Mouse (Mus musculus): ENCODE data around the gene Sapcd2. TPM values are rescaled to one million over a fixed set of nuclear protein-coding genes. Genes with fewer than 3 reads are reported as not detected.

Gene Sapcd2
- polyA plus RNA-seq, 1 experiment from 2014 or later = 0.13 TPM

DNA sequence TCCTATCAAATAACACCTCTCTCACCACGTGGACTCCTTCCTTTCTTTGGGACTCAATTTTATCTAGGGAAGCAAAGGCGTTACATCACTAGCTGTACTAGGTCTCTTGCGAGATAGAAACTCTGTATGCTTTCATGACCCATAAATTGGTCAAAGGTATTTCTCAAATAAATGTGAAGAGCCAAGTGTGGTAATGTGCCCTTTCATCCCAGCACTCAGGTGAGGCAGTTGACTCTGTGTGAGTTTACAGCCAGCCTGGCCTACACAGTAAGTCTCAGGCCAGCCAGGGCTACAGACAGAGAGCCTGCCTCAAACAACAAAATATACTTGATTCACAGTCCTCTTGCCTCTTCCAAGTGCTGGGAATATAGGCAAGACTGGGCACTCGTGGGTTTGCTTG, 12.3 kb upstream of the Sapcd2 start:
- Histone ChIP-seq H3K4me3 (ENCODE audit: inconsistent target) (no peak overlapping the region), H3K27ac (no peak overlapping the region), H3K36me3 (ENCODE audit: inconsistent target) (peaks cover 43% of the 10 kb centered on the region), H3K79me2 (ENCODE audit: inconsistent target) (peaks cover 56% of the 10 kb centered on the region)
- WGBS (ENCODE audit: missing documents) = 72% methylated on average over 4 of the region's 4 CpGs

DNA sequence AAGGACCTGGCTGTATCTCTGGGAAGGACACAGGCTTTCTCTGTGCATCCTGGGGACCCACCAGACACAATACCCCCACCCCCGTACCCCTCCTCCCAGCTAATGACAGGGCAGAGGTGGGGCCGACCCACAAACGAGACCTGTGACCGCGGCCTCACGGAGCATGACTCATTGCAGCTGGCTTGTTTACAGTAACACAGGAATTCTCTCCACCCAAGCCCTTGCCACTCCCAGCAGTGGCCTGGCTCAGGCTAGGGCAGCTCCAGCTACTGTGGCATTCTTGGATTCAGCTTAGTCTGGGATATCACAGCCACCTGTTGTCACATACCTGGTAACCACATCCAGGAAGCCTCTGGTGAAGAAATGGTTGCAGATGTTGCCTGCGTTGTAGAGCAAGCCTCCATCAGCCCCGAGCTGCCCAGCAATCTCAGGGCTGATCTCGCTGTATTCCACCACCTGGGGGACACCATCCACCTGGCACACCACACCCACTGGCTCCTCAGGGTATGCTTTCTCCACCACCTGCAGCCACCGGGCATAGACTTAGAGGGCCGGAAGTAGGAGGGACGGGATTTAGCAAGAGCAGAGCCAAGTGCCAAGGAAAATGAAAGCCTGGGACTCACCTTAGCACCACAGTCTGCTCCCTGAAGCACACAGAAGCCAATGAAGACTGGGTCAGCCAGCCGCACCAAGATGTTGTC, 8.5 kb upstream of the Sapcd2 start:
- H3K4me3 ChIP-seq (ENCODE audit: inconsistent target) = peak overlapping the region; percentile 94; the same call in 1 of the 2 replicates
- H3K36me3 ChIP-seq (ENCODE audit: inconsistent target) = peaks cover 43% of the 10 kb centered on the region
- H3K27ac ChIP-seq = peak overlapping the region; percentile 81; the same call in 1 of the 2 replicates
- WGBS (ENCODE audit: missing documents) = 72% methylated on average over 13 of the region's 13 CpGs
- H3K79me2 ChIP-seq (ENCODE audit: inconsistent target) = peaks cover 39% of the 10 kb centered on the region

DNA sequence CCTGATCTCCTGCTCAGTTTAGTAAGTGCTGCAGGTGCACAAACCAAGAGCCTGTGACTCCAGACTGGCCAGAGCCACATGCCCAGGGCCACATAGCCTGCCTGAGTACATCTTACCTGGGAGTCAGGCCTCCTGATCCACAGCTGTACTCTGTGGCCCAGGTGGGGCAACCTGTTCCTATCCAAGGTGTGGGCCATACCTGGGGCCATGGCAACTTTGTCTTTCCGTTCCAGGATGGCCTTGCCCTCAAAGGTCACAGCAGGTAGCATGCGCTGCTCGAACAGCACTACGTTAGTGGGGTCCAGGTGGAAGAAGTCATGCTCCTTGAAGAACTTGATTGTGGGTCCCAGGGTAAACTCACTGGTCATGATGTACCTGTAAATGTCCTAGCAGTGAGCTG, 7.8 kb upstream of the Sapcd2 start:
- 89% methylated on average over 4 of the region's 4 CpGs for WGBS (ENCODE audit: missing documents)
- peak overlapping the region; percentile 94 for H3K4me3 ChIP-seq (ENCODE audit: inconsistent target)
- peak overlapping the region; percentile 81 for H3K27ac ChIP-seq
- H3K79me2 ChIP-seq (ENCODE audit: inconsistent target) = peaks cover 39% of the 10 kb centered on the region
- peaks cover 43% of the 10 kb centered on the region for H3K36me3 ChIP-seq (ENCODE audit: inconsistent target)

DNA sequence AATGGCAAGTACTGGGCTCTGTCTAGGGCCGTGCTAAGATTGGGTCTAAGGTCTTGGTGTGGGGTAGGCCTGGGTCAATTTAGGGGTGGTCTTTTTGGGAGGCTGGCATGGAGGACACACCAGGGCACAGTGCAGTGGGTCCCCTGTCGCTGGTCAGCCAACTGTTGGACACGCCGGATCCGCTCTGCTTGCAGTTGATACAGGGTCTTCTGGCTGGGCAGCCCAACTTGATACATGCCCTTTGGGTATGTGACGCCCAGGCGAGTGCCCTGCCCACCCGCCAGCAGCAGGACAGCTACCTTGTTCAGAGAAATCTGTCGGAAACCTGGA, 7.4 kb upstream of the Sapcd2 start:
- Histone ChIP-seq H3K79me2 (ENCODE audit: inconsistent target) (peaks cover 39% of the 10 kb centered on the region), H3K36me3 (ENCODE audit: inconsistent target) (peaks cover 43% of the 10 kb centered on the region), H3K27ac (peak overlapping the region; percentile 81), H3K4me3 (ENCODE audit: inconsistent target) (peak overlapping the region; percentile 94)
- WGBS (ENCODE audit: missing documents) = 19% methylated on average over 9 of the region's 9 CpGs

DNA sequence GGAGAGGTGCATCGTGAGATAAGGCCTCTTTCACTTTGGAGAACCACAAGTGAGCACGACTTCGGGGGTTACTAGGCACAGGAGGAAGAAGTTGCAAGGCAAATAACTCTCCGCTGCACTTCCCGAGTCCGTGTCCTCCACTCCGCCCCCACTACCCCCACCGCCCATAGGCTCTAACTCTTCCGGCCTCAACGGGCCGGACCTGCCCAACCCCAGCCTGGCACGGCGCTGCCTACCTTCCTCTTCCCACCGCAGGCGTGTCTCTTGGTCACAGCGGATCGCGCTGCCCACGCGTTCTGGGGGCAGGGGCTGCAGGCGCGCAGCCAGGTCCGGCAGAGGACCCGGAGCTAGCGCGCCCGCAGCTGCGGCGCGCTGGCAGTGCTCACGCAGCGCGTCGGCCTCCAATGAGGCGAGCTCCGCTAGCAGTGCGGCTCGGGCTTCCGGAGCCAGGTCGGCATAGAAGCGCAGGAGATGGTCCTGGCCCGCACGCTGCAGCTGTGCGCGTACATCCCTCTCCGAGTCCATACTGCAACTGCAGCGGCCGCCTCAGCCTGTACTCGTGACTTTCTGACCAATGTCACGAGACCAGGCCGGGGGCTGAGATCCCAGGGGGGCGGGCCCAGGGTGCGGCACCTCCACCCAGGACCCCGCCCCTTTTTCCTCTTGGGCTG, 6.9 kb upstream of the Sapcd2 start, which contains the start of gene Uap1l1:
TSS of gene Uap1l1 (minus strand) at position 592 of the 671 bp plus-strand sequence.
- Histone ChIP-seq H3K27ac (peak within 1 kb of the TSS; percentile 81), H3K36me3 (ENCODE audit: inconsistent target) (peaks cover 43% of the 10 kb centered on the region), H3K4me3 (ENCODE audit: inconsistent target) (peak within 1 kb of the TSS; percentile 94), H3K79me2 (ENCODE audit: inconsistent target) (peaks cover 39% of the 10 kb centered on the region)
- WGBS (ENCODE audit: missing documents) = under 1% methylated on average over 45 of the region's 54 CpGs

DNA sequence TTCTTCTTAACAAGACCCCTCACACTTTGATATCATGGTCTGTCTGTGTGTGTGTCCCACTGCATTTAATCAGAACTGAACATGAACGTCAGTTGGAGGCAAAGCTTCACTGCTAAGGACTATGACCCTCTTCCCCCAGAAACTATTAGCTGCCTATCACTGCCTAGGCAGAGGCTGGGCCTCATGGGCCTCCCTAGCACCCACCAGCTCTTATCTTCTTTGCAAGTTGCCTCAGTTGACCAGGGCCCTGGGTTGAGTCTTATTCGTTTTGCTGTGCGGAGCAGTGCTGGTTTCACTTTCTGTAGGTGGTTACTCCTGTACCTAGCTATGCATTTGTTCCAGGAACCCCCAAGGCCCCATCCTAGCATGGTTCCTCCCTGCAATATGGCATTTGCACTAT, 2.1 kb upstream of the Sapcd2 start:
- Histone ChIP-seq H3K79me2 (ENCODE audit: inconsistent target) (peaks cover 2% of the 10 kb centered on the region; the same call in 1 of the 2 replicates), H3K4me3 (ENCODE audit: inconsistent target) (no peak overlapping the region), H3K36me3 (ENCODE audit: inconsistent target) (no peaks in the 10 kb centered on the region), H3K27ac (no peak overlapping the region)
- WGBS (ENCODE audit: missing documents) = 93% methylated on average over 3 of the region's 3 CpGs

DNA sequence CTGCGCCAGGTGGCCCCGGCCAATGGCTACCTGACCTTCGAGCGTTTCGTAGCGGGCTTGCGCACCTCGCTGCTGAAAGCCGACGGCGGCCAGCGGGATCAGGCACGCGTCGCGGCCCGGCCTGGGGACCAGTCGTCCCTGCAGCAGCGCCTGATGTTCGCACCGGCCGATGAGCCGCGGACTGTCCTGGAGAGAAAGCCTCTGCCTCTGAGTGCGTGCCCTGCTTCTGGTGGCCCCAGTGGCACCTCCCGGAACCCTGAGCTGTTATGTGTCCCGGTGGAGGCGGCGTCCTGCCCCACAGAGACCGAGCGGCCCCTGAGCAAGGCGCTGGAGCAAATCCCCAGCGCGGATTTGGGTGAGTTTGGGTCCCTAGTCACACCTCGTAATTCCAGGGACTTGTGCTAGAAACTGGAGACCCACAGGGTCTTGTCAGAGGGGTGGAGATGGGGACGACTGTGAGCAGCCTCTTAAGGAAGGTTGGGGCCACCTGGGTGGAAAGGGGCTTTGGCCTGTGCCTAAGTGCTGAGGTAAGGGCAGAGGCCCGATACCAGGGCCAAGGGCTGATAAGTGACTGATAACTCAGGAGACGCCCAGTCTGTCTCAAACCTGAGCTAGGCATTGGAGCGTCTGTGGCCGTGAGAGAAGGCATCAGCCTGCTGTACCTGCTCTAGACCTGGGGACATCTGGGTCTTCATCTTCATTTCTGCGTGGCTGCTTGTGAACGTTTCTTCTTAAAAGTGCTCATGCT, 697 bp downstream of the Sapcd2 start:
- Histone ChIP-seq H3K79me2 (ENCODE audit: inconsistent target) (no peaks in the 10 kb centered on the region), H3K36me3 (ENCODE audit: inconsistent target) (no peaks in the 10 kb centered on the region), H3K27ac (no peak overlapping the region), H3K4me3 (ENCODE audit: inconsistent target) (peak overlapping the region; percentile 41)
- WGBS (ENCODE audit: missing documents) = 10% methylated on average over 40 of the region's 42 CpGs

DNA sequence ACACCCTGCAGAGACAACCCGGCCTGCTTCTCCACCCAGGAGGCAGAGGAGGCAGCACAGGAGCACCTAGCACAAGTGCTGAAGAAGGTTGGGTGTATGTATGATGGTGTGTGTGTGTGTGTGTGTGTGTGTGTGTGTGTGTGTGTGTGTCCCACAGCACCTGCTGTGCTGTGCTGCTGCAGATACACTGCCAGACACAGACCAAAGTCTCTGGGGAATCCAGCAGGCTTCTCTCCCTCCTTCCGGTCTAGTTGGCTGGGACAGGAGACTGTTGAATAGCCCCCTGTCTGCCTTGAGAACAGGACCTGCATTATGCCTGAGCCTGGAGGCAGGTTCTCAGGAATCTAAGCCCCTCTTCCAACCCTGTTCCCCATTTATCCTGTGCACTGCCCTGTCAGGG, 1.3 kb downstream of the Sapcd2 start:
- WGBS (ENCODE audit: missing documents) = 61% methylated on average over 2 of the region's 2 CpGs
- H3K36me3 ChIP-seq (ENCODE audit: inconsistent target) = no peaks in the 10 kb centered on the region
- no peak overlapping the region for H3K27ac ChIP-seq
- peak overlapping the region; percentile 39; the same call in 1 of the 2 replicates for H3K4me3 ChIP-seq (ENCODE audit: inconsistent target)
- no peaks in the 10 kb centered on the region for H3K79me2 ChIP-seq (ENCODE audit: inconsistent target)

DNA sequence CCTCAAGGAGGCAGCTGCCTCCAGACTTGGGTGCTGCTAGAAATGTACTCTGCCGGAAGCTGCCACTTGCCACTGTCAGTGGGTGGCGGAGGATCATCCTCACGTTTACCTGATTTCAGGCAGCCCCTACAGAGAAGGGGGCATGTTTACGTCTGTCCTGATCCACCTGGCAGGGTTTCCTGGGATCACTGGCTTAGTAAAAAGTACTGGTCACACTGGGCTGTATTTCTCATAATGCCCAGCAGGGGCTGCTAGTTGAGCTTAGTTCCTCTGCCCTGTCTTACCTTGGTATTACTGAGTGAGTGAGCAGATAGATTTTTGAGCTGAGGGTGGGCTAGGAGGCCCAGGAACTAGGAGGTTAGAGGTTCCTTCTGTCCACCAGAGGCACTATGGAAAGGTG, 4.5 kb downstream of the Sapcd2 start:
- no peaks in the 10 kb centered on the region for H3K36me3 ChIP-seq (ENCODE audit: inconsistent target)
- H3K4me3 ChIP-seq (ENCODE audit: inconsistent target) = no peak overlapping the region
- no peaks in the 10 kb centered on the region for H3K79me2 ChIP-seq (ENCODE audit: inconsistent target)
- no peak overlapping the region for H3K27ac ChIP-seq
- WGBS (ENCODE audit: missing documents) = 83% methylated on average over 4 of the region's 4 CpGs

DNA sequence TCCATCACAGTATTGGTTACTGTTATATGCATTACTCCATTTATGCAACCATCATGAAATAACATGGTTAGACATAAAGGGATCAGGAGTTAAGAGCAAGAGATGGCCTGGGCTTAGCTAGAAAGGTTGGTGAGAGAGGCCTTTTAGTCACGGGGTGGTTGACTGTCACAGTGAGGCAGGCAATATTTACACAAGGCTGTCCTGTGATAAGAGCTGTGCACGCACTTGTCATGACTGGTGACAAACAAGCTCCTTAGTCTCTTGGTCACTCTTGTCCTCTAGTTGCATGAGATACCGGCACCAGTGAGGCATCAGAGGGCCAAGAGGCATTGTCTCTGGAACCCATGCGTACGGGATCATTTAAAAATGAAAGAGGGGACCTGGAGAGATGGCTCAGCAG, 12.4 kb downstream of the Sapcd2 start:
- 97% methylated on average over 5 of the region's 5 CpGs for WGBS (ENCODE audit: missing documents)
- no peaks in the 10 kb centered on the region for H3K79me2 ChIP-seq (ENCODE audit: inconsistent target)
- no peak overlapping the region for H3K27ac ChIP-seq
- no peaks in the 10 kb centered on the region for H3K36me3 ChIP-seq (ENCODE audit: inconsistent target)
- no peak overlapping the region for H3K4me3 ChIP-seq (ENCODE audit: inconsistent target)

DNA sequence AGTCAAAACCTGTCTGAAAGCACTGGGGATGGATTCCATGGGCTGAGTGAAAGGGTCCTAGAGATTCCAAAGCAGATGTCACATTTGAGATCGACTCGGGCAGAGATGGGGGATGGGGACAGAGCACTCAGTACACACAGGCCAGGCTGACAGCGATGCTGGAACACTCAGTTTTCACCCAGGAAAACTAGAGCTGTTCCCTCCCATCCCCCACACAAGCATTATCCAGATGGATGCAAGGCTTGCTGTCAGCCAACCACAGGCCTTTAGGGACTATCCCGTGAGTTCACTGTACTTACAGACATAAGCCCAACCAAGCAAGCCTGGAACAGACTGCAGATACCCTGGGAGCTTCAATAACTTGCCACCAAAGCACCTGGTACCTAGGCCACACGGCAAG, 19.1 kb downstream of the Sapcd2 start:
- WGBS (ENCODE audit: missing documents) = 88% methylated on average over 5 of the region's 5 CpGs
- no peak overlapping the region for H3K4me3 ChIP-seq (ENCODE audit: inconsistent target)

DNA sequence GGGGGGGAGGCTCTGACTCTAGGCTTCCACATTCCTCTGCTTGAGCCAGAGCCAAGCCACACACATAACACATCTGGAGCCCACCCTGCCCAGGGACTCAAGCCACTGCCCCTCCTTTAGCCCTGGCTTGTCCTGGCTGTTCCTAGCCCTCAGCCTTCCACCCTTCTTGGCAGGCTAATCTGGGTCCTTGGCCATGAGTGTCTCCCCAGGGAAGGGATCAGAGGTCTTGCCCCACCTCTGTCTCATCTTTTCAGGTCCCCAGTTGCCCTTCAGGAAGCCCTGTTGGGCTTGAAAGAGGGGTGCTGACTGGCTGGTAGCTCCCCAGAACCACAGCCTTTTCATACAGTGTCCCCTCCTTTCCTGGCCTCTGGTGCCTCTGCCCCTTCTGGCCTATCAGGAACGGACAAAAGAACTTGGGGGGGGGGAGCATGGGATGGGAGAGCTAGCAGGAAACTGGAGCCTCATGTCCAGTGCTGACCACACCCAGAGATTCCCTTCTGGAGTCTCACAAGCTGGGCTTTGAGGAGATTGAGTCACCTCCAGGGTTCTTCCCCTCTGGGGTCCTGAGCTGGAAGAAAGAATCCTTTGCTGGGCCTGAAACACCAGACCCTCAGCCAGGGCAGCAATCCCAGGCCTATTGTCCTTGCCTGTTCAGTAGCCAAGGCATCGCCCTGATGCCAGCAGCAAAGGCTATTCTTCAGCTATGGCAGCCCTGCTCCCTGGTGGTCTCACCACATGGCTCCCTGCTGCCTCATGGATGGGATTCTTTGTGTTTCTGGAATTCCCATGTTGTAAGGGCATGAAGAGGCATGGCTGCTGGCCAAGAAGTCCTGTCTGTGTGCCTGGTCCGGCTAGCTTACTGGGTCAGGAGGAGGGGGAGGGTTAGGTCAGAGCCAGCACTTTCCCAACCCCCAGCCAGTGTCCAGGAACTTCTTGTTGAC, 22.4 kb downstream of the Sapcd2 start:
- H3K4me3 ChIP-seq (ENCODE audit: inconsistent target) = no peak overlapping the region
- H3K27ac ChIP-seq = no peak overlapping the region
- H3K36me3 ChIP-seq (ENCODE audit: inconsistent target) = no peaks in the 10 kb centered on the region
- H3K79me2 ChIP-seq (ENCODE audit: inconsistent target) = no peaks in the 10 kb centered on the region
- WGBS (ENCODE audit: missing documents) = 52% methylated on average over 3 of the region's 3 CpGs

More for the DNA sequence above, 19.1 kb downstream of the Sapcd2 start:
- Histone ChIP-seq H3K79me2 (ENCODE audit: inconsistent target) (no peaks in the 10 kb centered on the region), H3K36me3 (ENCODE audit: inconsistent target) (no peaks in the 10 kb centered on the region), H3K27ac (no peak overlapping the region)

DNA sequence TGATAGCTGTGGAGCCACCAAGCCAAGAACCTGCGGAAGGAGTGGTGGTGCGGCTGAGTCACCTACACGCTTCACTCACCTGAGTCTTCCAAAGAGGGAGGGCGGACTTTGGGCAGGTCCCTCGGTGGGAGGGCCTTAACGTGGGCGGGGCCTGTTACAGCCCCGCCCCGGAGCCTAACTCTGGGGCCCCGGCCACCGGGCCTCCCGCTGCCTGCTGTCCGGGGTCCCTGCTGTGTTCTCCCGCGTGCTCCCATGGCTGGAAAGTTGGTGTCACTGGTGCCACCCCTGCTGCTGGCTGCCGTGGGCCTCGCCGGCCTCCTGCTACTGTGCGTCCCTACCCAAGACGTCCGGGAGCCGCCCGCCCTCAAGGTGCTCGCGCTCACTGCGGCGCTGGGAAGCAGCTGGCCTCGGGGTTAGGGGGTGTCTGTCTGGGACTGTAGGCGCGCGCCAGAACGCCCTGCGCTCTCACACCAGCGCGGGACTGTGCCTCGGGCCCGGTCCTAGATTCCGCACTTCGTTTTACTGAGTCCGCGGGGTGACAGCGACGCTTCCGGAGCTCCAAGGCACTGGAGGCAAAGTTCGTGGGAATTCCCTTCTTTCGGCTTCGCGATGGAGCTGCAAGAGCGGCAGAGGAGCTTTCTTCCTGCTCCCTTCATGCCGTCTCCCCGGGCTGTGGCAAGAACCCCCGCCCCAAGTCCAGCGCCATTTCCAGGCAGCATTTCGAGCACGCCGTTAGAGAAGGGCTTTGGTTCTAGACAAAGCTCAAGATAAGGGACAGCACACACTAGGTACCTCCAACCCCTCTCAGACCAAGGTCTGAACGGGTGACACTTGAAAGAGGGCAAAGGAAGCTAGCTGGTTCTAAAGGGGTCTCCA, 23.8 kb downstream of the Sapcd2 start, which contains the start of gene Entpd2:
TSS of gene Entpd2 (plus strand) at position 154 of the 876 bp plus-strand sequence.
- Histone ChIP-seq H3K4me3 (ENCODE audit: inconsistent target) (no peak within 1 kb of the TSS), H3K79me2 (ENCODE audit: inconsistent target) (no peaks in the 10 kb centered on the region), H3K27ac (no peak within 1 kb of the TSS), H3K36me3 (ENCODE audit: inconsistent target) (no peaks in the 10 kb centered on the region)
- WGBS (ENCODE audit: missing documents) = 3% methylated on average over 57 of the region's 57 CpGs

Measured in macrophage (primary cell).